Mouse (Mus musculus) left cerebral cortex, adult 8-10 months (tissue): ENCODE measurements around the gene Flywch2. TPM values are rescaled to one million over a fixed set of nuclear protein-coding genes. Genes with fewer than 3 reads are reported as not detected.

ENCODE experiments used
- microRNA-seq, 2 experiments: library from miRNA; unstranded; fragments of <30 nt; microRNA quantifications; one replicate each; pipeline ENCODE4 v1.2.0; 2022
- total RNA-seq, 4 experiments: library from RNA; stranded (reverse); gene quantifications; 2 replicates each; pipeline ENCODE4 v1.2.4; 2022

Flywch2 gene
- total RNA-seq, 4 experiments from 2014 or later: 12.2 to 21.3 (median 17.7) TPM

Small RNA genes lying within 50 kb of the gene (microRNA-seq; reads per million reads assigned to microRNA genes)
- 0.44 to 1.7 reads per million in 2 experiments for gene Mir5125

Other genes starting within 250 kb of the Flywch2 start
- 1 to 10 TPM; 5.9 to 7.1 (median 6.8) TPM for gene Zfp213, start 221.8 kb downstream of the Flywch2 start, total RNA-seq
- 10 to 100 TPM; 20.6 to 32.1 (median 27.1) TPM for gene Zfp13, start 186.6 kb downstream of the Flywch2 start, total RNA-seq
- gene Zscan10, start 185.2 kb downstream of the Flywch2 start, total RNA-seq: not detected
- under 1 TPM in 3 of 4 experiments, not detected in 1; 0.16 to 0.20 (median 0.19) TPM for gene Mmp25, start 140.8 kb downstream of the Flywch2 start, total RNA-seq
- gene Bicdl2, start 125.6 kb downstream of the Flywch2 start, total RNA-seq: not detected
- gene Hcfc1r1, start 112.5 kb downstream of the Flywch2 start, total RNA-seq: 100 to 1,000 TPM; 128 to 137 (median 134) TPM
- gene Thoc6, start 112.2 kb downstream of the Flywch2 start, total RNA-seq: 1 to 10 TPM; 5.9 to 8.2 (median 6.9) TPM
- gene Tnfrsf12a, start 108.6 kb downstream of the Flywch2 start, total RNA-seq: 1 to 10 TPM; 4.9 to 9.2 (median 7.0) TPM
- gene Cldn6, start 106.8 kb downstream of the Flywch2 start, total RNA-seq: under 1 TPM in 1 of 4 experiments, not detected in 3; 0.34 TPM
- gene Cldn9, start 102.1 kb downstream of the Flywch2 start, total RNA-seq: under 1 TPM in 2 of 4 experiments, not detected in 2; 0.23 to 0.63 TPM
- gene 1520401A03Rik, start 63.3 kb downstream of the Flywch2 start, total RNA-seq: under 1 TPM in 3 of 4 experiments, not detected in 1; 0.11 to 0.57 (median 0.19) TPM
- 1 to 10 TPM; 4.6 to 6.4 (median 5.5) TPM for gene Pkmyt1, start 59.7 kb downstream of the Flywch2 start, total RNA-seq
- gene Paqr4, start 45.2 kb downstream of the Flywch2 start, total RNA-seq: 10 to 100 TPM; 60.6 to 69.2 (median 62.3) TPM
- 1 to 10 TPM in 2 of 4 experiments, under 1 TPM in 2; 0.78 to 1.4 (median 1.0) TPM for gene Kremen2, start 40.2 kb downstream of the Flywch2 start, total RNA-seq
- 100 to 1,000 TPM; 423 to 484 (median 468) TPM for gene Flywch1, start 14.5 kb downstream of the Flywch2 start, total RNA-seq
- 100 to 1,000 TPM; 535 to 585 (median 566) TPM for gene Srrm2, start 4.5 kb upstream of the Flywch2 start, total RNA-seq
- gene Elob, start 43.1 kb upstream of the Flywch2 start, total RNA-seq: 100 to 1,000 TPM; 314 to 398 (median 353) TPM
- gene Prss33, start 50.0 kb upstream of the Flywch2 start, total RNA-seq: under 1 TPM in 1 of 4 experiments, not detected in 3; 0.30 TPM
- gene Prss32, start 57.8 kb upstream of the Flywch2 start, total RNA-seq: under 1 TPM in 3 of 4 experiments, not detected in 1; 0.39 to 0.87 (median 0.66) TPM
- gene Prss41, start 58.1 kb upstream of the Flywch2 start, total RNA-seq: 1 to 10 TPM; 1.1 to 3.2 (median 2.0) TPM
- not detected for gene Prss21, start 82.0 kb upstream of the Flywch2 start, total RNA-seq
- gene Dcpp1, start 94.8 kb upstream of the Flywch2 start, total RNA-seq: not detected
- not detected for gene Dcpp2, start 94.8 kb upstream of the Flywch2 start, total RNA-seq
- gene Dcpp3, start 131.4 kb upstream of the Flywch2 start, total RNA-seq: not detected
- gene Sbp, start 155.6 kb upstream of the Flywch2 start, total RNA-seq: not detected
- not detected for gene Sbpl, start 169.2 kb upstream of the Flywch2 start, total RNA-seq
- gene Prss30, start 194.5 kb upstream of the Flywch2 start, total RNA-seq: under 1 TPM; 0.25 to 0.96 (median 0.68) TPM
- 1 to 10 TPM in 3 of 4 experiments, under 1 TPM in 1; 0.94 to 1.7 (median 1.1) TPM for gene Prss22, start 212.0 kb upstream of the Flywch2 start, total RNA-seq